Mouse (Mus musculus) neural tube, embryonic 15.5 days (tissue): ENCODE measurements at regions not wholly inside any gene's neighbourhood (a gene's known extent, or its start where the extent isn't known, plus 50 kb on each side); places are given as distances from the start of the nearest gene placed in this dataset.
A peak's percentile ranks its signal among the peaks of the same experiment; 100 is the strongest.

ENCODE experiments used
- ATAC-seq: fragments of 200-750 bp; cut with Nextera tagmentation; 2 replicates; pipeline ENCODE4 v1.8.0; 2017; ENCODE audit warnings: mild to moderate bottlenecking, moderate TSS enrichment, moderate library complexity; ENCODE audit not compliant: low FRiP score
- H3K27ac ChIP-seq: fragments of 300-500 bp; sonication (generic); replicated peaks from 2 replicates; pipeline ENCODE4 v1.5.1; 2015; ENCODE audit warnings: mild to moderate bottlenecking, inconsistent platforms
- H3K27me3 ChIP-seq: fragments of 300-500 bp; sonication (generic); replicated peaks from 2 replicates; pipeline ENCODE4 v1.6.1; 2015; ENCODE audit warnings: inconsistent platforms
- H3K36me3 ChIP-seq: fragments of 300-500 bp; sonication (generic); 2 replicates; pipeline ENCODE4 v1.6.1; 2015; ENCODE audit warnings: inconsistent platforms
- H3K4me1 ChIP-seq: fragments of 300-500 bp; sonication (generic); 2 replicates; pipeline ENCODE4 v1.6.1; 2015; ENCODE audit warnings: inconsistent platforms
- H3K4me2 ChIP-seq: fragments of 300-500 bp; sonication (generic); 2 replicates; pipeline ENCODE4 v1.6.1; 2015; ENCODE audit warnings: inconsistent platforms, mild to moderate bottlenecking, moderate library complexity
- H3K4me3 ChIP-seq: fragments of 300-500 bp; sonication (generic); replicated peaks from 2 replicates; pipeline ENCODE4 v1.5.1; 2015; ENCODE audit warnings: mild to moderate bottlenecking, inconsistent platforms
- H3K9ac ChIP-seq: fragments of 300-500 bp; sonication (generic); replicated peaks from 2 replicates; pipeline ENCODE4 v1.6.1; 2015; ENCODE audit warnings: mild to moderate bottlenecking, inconsistent platforms
- H3K9me3 ChIP-seq: fragments of 300-500 bp; sonication (generic); replicated peaks from 2 replicates; pipeline ENCODE4 v1.6.1; 2016; ENCODE audit warnings: inconsistent platforms
- WGBS: fragments of 180-500 bp; shearing (Covaris S2); methylation state at CpG from one replicate; pipeline ENCODE4 v1.1.7; 2015; ENCODE audit warnings: mixed read lengths; 5-methylcytosine and 5-hydroxymethylcytosine counted together

GRCm38 (mm10) chr2:84246562-84246961 is 178.6 kb downstream of the Calcrl start:
- no peak for ATAC-seq
- 84% methylated on average over 2 of the region's 2 CpGs for WGBS

GRCm38 (mm10) chr2:84248169-84248568 is 177.0 kb downstream of the Calcrl start:
- no peaks in the 10 kb centered on the region for H3K4me1 ChIP-seq
- no peaks in the 10 kb centered on the region for H3K9me3 ChIP-seq
- H3K4me2 ChIP-seq = no peak overlapping the region
- H3K4me3 ChIP-seq = no peak overlapping the region
- H3K36me3 ChIP-seq = no peaks in the 10 kb centered on the region
- H3K27me3 ChIP-seq = no peaks in the 10 kb centered on the region
- ATAC-seq = no peak
- 93% methylated on average over 3 of the region's 3 CpGs for WGBS
- no peak overlapping the region for H3K9ac ChIP-seq
- no peak overlapping the region for H3K27ac ChIP-seq

More at GRCm38 (mm10) chr2:84246562-84246961, 178.6 kb downstream of the Calcrl start:
- Histone ChIP-seq H3K9ac (no peak overlapping the region), H3K4me2 (no peak overlapping the region), H3K36me3 (no peaks in the 10 kb centered on the region), H3K27ac (no peak overlapping the region), H3K4me1 (peaks cover 5% of the 10 kb centered on the region; the same call in 1 of the 2 replicates), H3K27me3 (no peaks in the 10 kb centered on the region), H3K9me3 (no peaks in the 10 kb centered on the region), H3K4me3 (no peak overlapping the region)

GRCm38 (mm10) chr2:84249871-84250270 is 175.3 kb downstream of the Calcrl start:
- ATAC-seq = no peak
- H3K4me2 ChIP-seq = no peak overlapping the region
- no peak overlapping the region for H3K27ac ChIP-seq
- no peaks in the 10 kb centered on the region for H3K27me3 ChIP-seq
- no peaks in the 10 kb centered on the region for H3K36me3 ChIP-seq
- H3K9ac ChIP-seq = no peak overlapping the region
- H3K9me3 ChIP-seq = no peaks in the 10 kb centered on the region
- 73% methylated on average over 3 of the region's 3 CpGs for WGBS
- no peaks in the 10 kb centered on the region for H3K4me1 ChIP-seq
- no peak overlapping the region for H3K4me3 ChIP-seq

GRCm38 (mm10) chr2:84252076-84252475 is 173.1 kb downstream of the Calcrl start:
- no peak overlapping the region for H3K4me2 ChIP-seq
- H3K27me3 ChIP-seq = no peaks in the 10 kb centered on the region
- H3K9ac ChIP-seq = no peak overlapping the region
- H3K9me3 ChIP-seq = no peaks in the 10 kb centered on the region
- no peak for ATAC-seq
- H3K4me1 ChIP-seq = no peaks in the 10 kb centered on the region
- H3K36me3 ChIP-seq = no peaks in the 10 kb centered on the region
- H3K4me3 ChIP-seq = no peak overlapping the region
- no peak overlapping the region for H3K27ac ChIP-seq
- 90% methylated on average over 1 of the region's 1 CpGs for WGBS

- Histone ChIP-seq H3K27me3 (no peaks in the 10 kb centered on the region), H3K4me1 (no peaks in the 10 kb centered on the region), H3K9me3 (no peaks in the 10 kb centered on the region), H3K27ac (no peak overlapping the region), H3K4me3 (no peak overlapping the region), H3K36me3 (no peaks in the 10 kb centered on the region), H3K9ac (no peak overlapping the region), H3K4me2 (no peak overlapping the region)
- 87% methylated on average over 2 of the region's 2 CpGs for WGBS
- ATAC-seq = no peak
These were observed 166.7 kb downstream of the Calcrl start for GRCm38 (mm10) chr2:84258339-84259006.

DNA sequence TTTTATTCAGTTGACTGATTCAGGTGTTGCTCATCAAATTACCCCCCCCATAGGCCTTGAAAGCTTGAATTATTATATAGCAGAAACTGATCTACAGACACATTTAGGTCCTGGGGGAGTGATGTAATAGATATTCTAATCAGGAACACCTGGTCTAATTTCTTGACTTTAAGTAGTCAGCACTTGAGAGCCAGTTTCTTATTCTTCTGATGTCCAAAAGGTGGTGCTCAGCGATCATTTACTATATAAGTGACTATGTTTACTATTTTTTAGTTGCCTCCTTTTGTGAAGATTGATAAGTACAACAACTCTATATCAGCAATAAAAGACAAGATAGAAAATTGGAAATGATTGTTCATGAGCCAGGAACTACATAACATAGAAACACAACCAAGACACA is 166.0 kb downstream of the Calcrl start:
- WGBS = 95% methylated on average over 1 of the region's 1 CpGs
- no peaks in the 10 kb centered on the region for H3K36me3 ChIP-seq

DNA sequence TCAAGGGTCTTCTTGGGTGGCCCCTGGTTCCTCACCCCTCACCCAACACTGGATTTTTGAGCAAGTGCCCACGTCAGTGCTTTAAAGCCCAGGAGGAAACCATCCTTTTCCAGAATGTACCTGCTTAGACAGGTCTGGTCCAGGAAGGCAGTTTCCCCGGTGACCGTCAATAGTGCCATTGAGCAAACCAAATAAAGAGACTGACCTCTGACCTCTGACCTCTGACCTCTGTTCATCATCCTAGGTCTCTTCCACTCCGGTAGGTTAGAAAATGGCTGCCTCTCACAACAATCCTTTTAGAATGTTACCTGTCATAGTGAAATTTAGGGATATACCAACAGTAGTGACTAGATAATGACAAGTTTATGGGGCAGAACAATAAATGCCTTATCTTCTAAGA is 164.5 kb downstream of the Calcrl start:
- no peak overlapping the region for H3K27ac ChIP-seq
- H3K36me3 ChIP-seq = no peaks in the 10 kb centered on the region
- H3K4me2 ChIP-seq = no peak overlapping the region
- no peaks in the 10 kb centered on the region for H3K4me1 ChIP-seq
- H3K9me3 ChIP-seq = no peaks in the 10 kb centered on the region
- H3K27me3 ChIP-seq = no peaks in the 10 kb centered on the region
- H3K9ac ChIP-seq = no peak overlapping the region
- H3K4me3 ChIP-seq = no peak overlapping the region
- ATAC-seq = no peak
- WGBS = 44% methylated on average over 4 of the region's 4 CpGs

More for the DNA sequence above, 166.0 kb downstream of the Calcrl start:
- Histone ChIP-seq H3K27me3 (no peaks in the 10 kb centered on the region), H3K9me3 (no peaks in the 10 kb centered on the region), H3K4me3 (no peak overlapping the region), H3K27ac (no peak overlapping the region), H3K9ac (no peak overlapping the region), H3K4me2 (no peak overlapping the region), H3K4me1 (no peaks in the 10 kb centered on the region)
- ATAC-seq = no peak

DNA sequence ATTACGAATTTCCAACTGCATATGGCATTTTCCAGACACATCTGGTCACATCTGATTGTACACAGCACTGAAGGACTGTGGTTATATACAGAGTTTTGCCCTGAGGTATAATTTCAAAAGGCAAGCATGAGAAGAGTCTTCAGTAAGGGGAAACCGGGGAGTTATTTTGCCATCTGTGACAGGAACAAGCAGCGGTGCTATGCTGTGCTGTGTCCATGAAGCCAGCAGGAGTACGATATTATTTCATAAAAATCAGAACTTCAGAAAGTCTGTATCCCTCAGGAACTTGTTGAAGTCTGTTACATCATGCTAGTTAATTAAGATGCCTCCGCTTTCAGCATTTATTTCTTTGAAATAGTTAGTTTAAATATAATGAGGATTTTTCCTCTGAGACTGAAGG is 163.7 kb downstream of the Calcrl start:
- Histone ChIP-seq H3K4me1 (no peaks in the 10 kb centered on the region), H3K9me3 (no peaks in the 10 kb centered on the region), H3K36me3 (no peaks in the 10 kb centered on the region), H3K27ac (no peak overlapping the region), H3K9ac (no peak overlapping the region), H3K27me3 (no peaks in the 10 kb centered on the region), H3K4me3 (no peak overlapping the region), H3K4me2 (no peak overlapping the region)
- 60% methylated on average over 5 of the region's 5 CpGs for WGBS
- peak; percentile 71; the same call in 1 of the 2 replicates for ATAC-seq

- no peak overlapping the region for H3K4me2 ChIP-seq
- 49% methylated on average over 2 of the region's 2 CpGs for WGBS
- no peaks in the 10 kb centered on the region for H3K36me3 ChIP-seq
- H3K27ac ChIP-seq = no peak overlapping the region
- no peaks in the 10 kb centered on the region for H3K27me3 ChIP-seq
- ATAC-seq = no peak
- H3K4me3 ChIP-seq = no peak overlapping the region
- H3K9me3 ChIP-seq = no peaks in the 10 kb centered on the region
- no peaks in the 10 kb centered on the region for H3K4me1 ChIP-seq
- no peak overlapping the region for H3K9ac ChIP-seq
These were observed 160.7 kb downstream of the Calcrl start for GRCm38 (mm10) chr2:84264485-84264884.

DNA sequence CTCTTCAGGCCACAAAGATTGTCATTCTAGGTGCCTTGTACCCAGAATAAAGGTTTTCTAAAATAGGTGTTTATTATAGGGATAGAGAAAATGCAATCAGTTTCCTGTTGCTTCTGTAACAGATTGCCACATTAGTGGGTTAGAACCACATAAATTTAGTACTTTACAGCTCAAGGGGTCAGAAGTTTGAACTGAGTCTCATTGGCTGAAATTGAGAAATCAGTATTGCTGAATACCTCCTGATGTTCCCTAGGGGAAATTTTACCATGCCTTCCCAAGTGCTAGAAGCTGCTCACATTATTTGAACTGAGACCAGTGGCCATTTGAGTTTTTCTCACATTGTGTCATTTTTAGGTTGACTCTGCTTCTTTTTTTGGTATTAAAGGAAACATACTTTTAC is 160.2 kb downstream of the Calcrl start:
- Histone ChIP-seq H3K36me3 (no peaks in the 10 kb centered on the region), H3K27ac (no peak overlapping the region), H3K4me2 (no peak overlapping the region), H3K27me3 (no peaks in the 10 kb centered on the region), H3K4me3 (no peak overlapping the region), H3K4me1 (no peaks in the 10 kb centered on the region), H3K9me3 (no peaks in the 10 kb centered on the region), H3K9ac (no peak overlapping the region)
- ATAC-seq = no peak

DNA sequence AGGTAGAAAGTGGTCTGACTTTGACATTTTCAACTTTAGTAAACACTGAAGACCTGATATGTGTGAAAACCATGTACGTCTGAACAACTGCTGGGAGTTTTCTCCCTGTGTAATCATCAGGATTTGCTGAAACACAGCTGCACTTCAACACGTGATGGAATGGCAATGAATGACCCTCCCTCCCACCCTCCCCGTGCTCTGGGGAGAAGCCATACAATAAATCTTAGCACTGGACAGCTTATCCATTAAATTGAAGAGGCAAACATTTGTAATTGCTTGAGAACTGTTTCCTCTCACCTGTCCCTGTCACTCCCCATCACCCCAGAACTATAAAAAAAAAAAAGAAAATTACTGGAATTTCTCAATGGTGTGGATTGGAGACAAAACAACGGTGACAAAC is 159.1 kb downstream of the Calcrl start:
- ATAC-seq = no peak
- WGBS = 11% methylated on average over 4 of the region's 4 CpGs
- Histone ChIP-seq H3K36me3 (no peaks in the 10 kb centered on the region), H3K9ac (no peak overlapping the region), H3K9me3 (no peaks in the 10 kb centered on the region), H3K27ac (no peak overlapping the region), H3K27me3 (no peaks in the 10 kb centered on the region), H3K4me2 (no peak overlapping the region), H3K4me3 (no peak overlapping the region), H3K4me1 (no peaks in the 10 kb centered on the region)

- 60% methylated on average over 6 of the region's 6 CpGs for WGBS
- Histone ChIP-seq H3K4me2 (no peak overlapping the region), H3K4me1 (no peaks in the 10 kb centered on the region), H3K9me3 (no peaks in the 10 kb centered on the region), H3K9ac (no peak overlapping the region), H3K36me3 (no peaks in the 10 kb centered on the region), H3K4me3 (no peak overlapping the region), H3K27ac (no peak overlapping the region), H3K27me3 (no peaks in the 10 kb centered on the region)
- ATAC-seq = no peak
These were observed 158.2 kb downstream of the Calcrl start for GRCm38 (mm10) chr2:84266883-84267554.
